Mouse (Mus musculus) left cerebral cortex, postnatal 14 days (tissue): ENCODE results near the gene Fkbp14. TPM values are rescaled to one million over a fixed set of nuclear protein-coding genes. Genes with fewer than 3 reads are reported as not detected.

ENCODE experiments used
- total RNA-seq, 2 experiments: library from RNA; stranded (reverse); gene quantifications; 2 replicates each; pipeline ENCODE4 v1.2.3; 2021

Fkbp14 gene
- total RNA-seq, 2 experiments from 2014 or later, result 8.4 to 9.7 TPM

Other genes with a start within 250 kb of the Fkbp14 start
- 10 to 100 TPM; 51.9 to 62.1 TPM for gene Wipf3, start 167.7 kb downstream of the Fkbp14 start, total RNA-seq
- 100 to 1,000 TPM; 163 TPM for gene Scrn1, start 30.8 kb downstream of the Fkbp14 start, total RNA-seq
- 1 to 10 TPM; 8.5 to 9.4 TPM for gene Plekha8, start 2.2 kb downstream of the Fkbp14 start, total RNA-seq
- 10 to 100 TPM; 91.4 to 98.7 TPM for gene Mturn, start 84.3 kb upstream of the Fkbp14 start, total RNA-seq
- gene Znrf2, start 219.6 kb upstream of the Fkbp14 start, total RNA-seq, result 10 to 100 TPM; 19.4 to 21.8 TPM